Mouse (Mus musculus) hindbrain, embryonic 16.5 days (tissue): ENCODE data around the gene Aifm2. TPM values are rescaled to one million over a fixed set of nuclear protein-coding genes. Genes with fewer than 3 reads are reported as not detected.
A peak's percentile ranks its signal among the peaks of the same experiment; 100 is the strongest.

Source experiments
- ATAC-seq: fragments of 200-750 bp; cut with Nextera tagmentation; 2 replicates; pipeline ENCODE4 v1.8.0; 2017; ENCODE audit warnings: moderate TSS enrichment, moderate library complexity
- H3K27ac ChIP-seq: fragments of 300-500 bp; sonication (generic); 2 replicates; pipeline ENCODE4 v1.5.1; 2014; ENCODE audit warnings: low read depth, mild to moderate bottlenecking, control low read depth, low read length, moderate library complexity
- H3K27me3 ChIP-seq: fragments of 300-500 bp; sonication (generic); replicated peaks from 2 replicates; pipeline ENCODE4 v1.6.1; 2014; ENCODE audit warnings: low read length; ENCODE audit not compliant: control insufficient read depth, insufficient read depth
- H3K36me3 ChIP-seq: fragments of 300-500 bp; sonication (generic); 2 replicates; pipeline ENCODE4 v1.6.1; 2014; ENCODE audit warnings: mild to moderate bottlenecking, low read length, moderate library complexity, mixed read lengths; ENCODE audit not compliant: control insufficient read depth, insufficient read depth
- H3K4me1 ChIP-seq: fragments of 300-500 bp; sonication (generic); 2 replicates; pipeline ENCODE4 v1.6.1; 2014; ENCODE audit warnings: low read depth, low read length; ENCODE audit not compliant: control insufficient read depth, insufficient read depth
- H3K4me2 ChIP-seq: fragments of 300-500 bp; sonication (generic); 2 replicates; pipeline ENCODE4 v1.6.1; 2014; ENCODE audit warnings: mild to moderate bottlenecking, low read length, control low read depth, moderate library complexity
- H3K4me3 ChIP-seq: fragments of 300-500 bp; sonication (generic); 2 replicates; pipeline ENCODE4 v1.5.1; 2014; ENCODE audit warnings: mild to moderate bottlenecking, low read length, control low read depth, moderate library complexity
- H3K9ac ChIP-seq: fragments of 300-500 bp; sonication (generic); 2 replicates; pipeline ENCODE4 v1.6.1; 2014; ENCODE audit warnings: low read depth, mild to moderate bottlenecking, control low read depth, low read length, moderate library complexity
- H3K9me3 ChIP-seq: fragments of 300-500 bp; sonication (generic); 2 replicates; pipeline ENCODE4 v1.6.1; 2014; ENCODE audit warnings: mild to moderate bottlenecking, low read length, moderate library complexity; ENCODE audit not compliant: control insufficient read depth
- WGBS: fragments of 180-500 bp; shearing (Covaris S2); extraction: QIAGEN DNeasy Blood & Tissue Kit; methylation state at CpG from one replicate; pipeline ENCODE4 v1.1.7; 2014; 5-methylcytosine and 5-hydroxymethylcytosine counted together
- microRNA-seq: library from miRNA; unstranded; fragments of <30 nt; microRNA quantifications from one replicate; pipeline ENCODE4, GENCODE M21; 2017
- polyA plus RNA-seq: library from polyadenylated mRNA; unstranded; fragments of >200 nt; fragmentation: Nextera tagmentation; extraction: Ambion mirVana; gene quantifications from 2 replicates; pipeline ENCODE4 v1.2.1, GENCODE M21; 2015

Aifm2 gene
- polyA plus RNA-seq, 1 experiment from 2014 or later, result 19.2 TPM

- no peak for ATAC-seq
- WGBS, result 21% methylated on average over 8 of the region's 9 CpGs
- 0 out of 2 replicates have a peak overlapping the region, but pooled peaks have one; percentile 16 for H3K9ac ChIP-seq
- no peaks in the 10 kb centered on the region; the same call in 1 of the 2 replicates for H3K36me3 ChIP-seq
- H3K27me3 ChIP-seq, result no peaks in the 10 kb centered on the region
- no peaks in the 10 kb centered on the region for H3K9me3 ChIP-seq
- peak overlapping the region; percentile 67 for H3K4me2 ChIP-seq
- no peak overlapping the region for H3K27ac ChIP-seq
- H3K4me3 ChIP-seq, result peak overlapping the region; percentile 90
- peaks cover 18% of the 10 kb centered on the region for H3K4me1 ChIP-seq
Measured at GRCm38 (mm10) chr10:61781461-61782128, 66.5 kb downstream of the Aifm2 start.

- peak overlapping the region; percentile 90 for H3K4me3 ChIP-seq
- peak overlapping the region; percentile 99 for H3K27ac ChIP-seq
- H3K9me3 ChIP-seq, result no peaks in the 10 kb centered on the region
- H3K4me1 ChIP-seq, result peaks cover 18% of the 10 kb centered on the region
- H3K36me3 ChIP-seq, result no peaks in the 10 kb centered on the region
- under 1% methylated on average over 71 of the region's 74 CpGs for WGBS
- peak overlapping the region; percentile 67 for H3K4me2 ChIP-seq
- ATAC-seq, result peak; percentile 66
- H3K9ac ChIP-seq, result peak overlapping the region; percentile 99
- H3K27me3 ChIP-seq, result no peaks in the 10 kb centered on the region
Measured at GRCm38 (mm10) chr10:61782799-61783611, 67.9 kb downstream of the Aifm2 start.

DNA sequence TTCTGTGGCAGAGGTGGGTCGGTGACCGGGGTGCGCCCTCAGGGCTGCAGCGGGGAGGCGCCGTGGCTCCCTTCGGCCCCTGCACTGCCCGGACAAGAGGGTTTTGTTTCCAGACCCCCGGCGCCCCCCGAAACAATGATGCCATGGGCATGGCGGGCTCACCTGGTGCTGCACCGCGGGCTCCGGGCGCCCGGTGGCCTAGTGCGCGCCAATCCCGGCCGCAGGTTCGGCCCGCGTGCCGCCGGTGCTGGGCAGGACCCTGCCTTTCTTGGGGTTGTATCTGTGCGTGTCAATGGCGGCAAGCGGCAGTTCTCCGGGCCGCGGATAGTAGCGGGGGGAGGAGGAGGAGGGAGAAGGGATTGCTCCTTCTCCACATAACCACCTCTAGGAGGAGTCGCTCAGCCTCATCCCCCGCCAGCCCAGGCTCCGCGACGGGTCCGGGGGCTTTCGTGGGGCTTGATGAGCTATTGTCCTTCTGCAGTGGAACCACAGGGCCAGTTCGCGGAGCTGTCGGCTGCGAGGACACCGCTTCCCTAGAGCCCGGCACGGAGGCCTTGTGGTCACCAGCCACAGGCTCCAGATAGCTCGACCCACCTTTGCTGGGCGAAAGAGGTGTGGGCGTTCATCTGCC lies 68.7 kb downstream of the Aifm2 start, which contains the start of gene H2afy2:
TSS of gene H2afy2 (minus strand) at position 527 of the 631 bp plus-strand sequence.
- no peaks in the 10 kb centered on the region for H3K36me3 ChIP-seq
- H3K4me2 ChIP-seq, result peak within 1 kb of the TSS; percentile 67
- H3K9me3 ChIP-seq, result no peaks in the 10 kb centered on the region
- ATAC-seq, result peak; percentile 93
- H3K9ac ChIP-seq, result peak within 1 kb of the TSS; percentile 99
- H3K4me1 ChIP-seq, result peaks cover 18% of the 10 kb centered on the region
- H3K27ac ChIP-seq, result peak within 1 kb of the TSS; percentile 99
- WGBS, result under 1% methylated on average over 48 of the region's 50 CpGs
- no peaks in the 10 kb centered on the region for H3K27me3 ChIP-seq
- peak within 1 kb of the TSS; percentile 90 for H3K4me3 ChIP-seq

DNA sequence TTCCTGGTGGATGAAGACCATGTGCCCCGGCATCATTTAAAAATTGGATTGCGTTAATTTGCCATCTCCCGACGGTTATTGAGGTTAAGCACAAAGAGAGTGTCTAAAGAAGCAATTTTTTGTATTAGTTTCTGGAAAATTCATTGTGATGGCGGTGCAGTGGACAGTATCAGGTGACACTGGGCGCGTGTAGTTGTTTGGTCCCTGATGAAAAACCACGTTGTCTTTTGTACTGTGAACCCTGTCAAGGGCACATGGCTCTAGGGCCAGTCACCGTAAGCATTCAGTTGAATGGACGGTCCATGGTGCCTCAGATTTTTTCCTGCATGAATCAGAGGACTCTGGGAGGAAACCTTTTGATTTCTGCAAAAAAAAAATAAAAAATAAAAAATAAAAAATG lies 69.4 kb downstream of the Aifm2 start:
- no peaks in the 10 kb centered on the region for H3K36me3 ChIP-seq
- WGBS, result 14% methylated on average over 10 of the region's 10 CpGs
- no peak for ATAC-seq

GRCm38 (mm10) chr10:61787541-61788313 lies 72.7 kb downstream of the Aifm2 start:
- H3K9me3 ChIP-seq, result no peaks in the 10 kb centered on the region
- H3K9ac ChIP-seq, result no peak overlapping the region
- no peak overlapping the region for H3K4me3 ChIP-seq
- peaks cover 7% of the 10 kb centered on the region for H3K4me1 ChIP-seq
- no peak overlapping the region for H3K4me2 ChIP-seq
- H3K36me3 ChIP-seq, result no peaks in the 10 kb centered on the region
- H3K27ac ChIP-seq, result no peak overlapping the region
- WGBS, result 78% methylated on average over 10 of the region's 10 CpGs
- H3K27me3 ChIP-seq, result no peaks in the 10 kb centered on the region
- no peak for ATAC-seq

More for the DNA sequence above, 69.4 kb downstream of the Aifm2 start:
- H3K27me3 ChIP-seq, result no peaks in the 10 kb centered on the region
- H3K4me1 ChIP-seq, result peaks cover 18% of the 10 kb centered on the region
- H3K9me3 ChIP-seq, result no peaks in the 10 kb centered on the region
- H3K4me3 ChIP-seq, result peak overlapping the region; percentile 90
- H3K4me2 ChIP-seq, result peak overlapping the region; percentile 67
- peak overlapping the region; percentile 99 for H3K27ac ChIP-seq
- H3K9ac ChIP-seq, result peak overlapping the region; percentile 99

GRCm38 (mm10) chr10:61788499-61788898 lies 73.4 kb downstream of the Aifm2 start:
- no peak for ATAC-seq
- no peak overlapping the region for H3K4me3 ChIP-seq
- H3K9ac ChIP-seq, result no peak overlapping the region
- H3K27ac ChIP-seq, result no peak overlapping the region
- H3K9me3 ChIP-seq, result no peaks in the 10 kb centered on the region
- H3K4me2 ChIP-seq, result no peak overlapping the region
- 97% methylated on average over 5 of the region's 5 CpGs for WGBS
- H3K36me3 ChIP-seq, result no peaks in the 10 kb centered on the region
- H3K4me1 ChIP-seq, result peaks cover 7% of the 10 kb centered on the region
- H3K27me3 ChIP-seq, result no peaks in the 10 kb centered on the region

Small RNAs within 50 kb of the gene (microRNA-seq; reads per million reads assigned to microRNA genes)
- gene Mir5108, result not detected

Other genes starting within 250 kb of the Aifm2 start
- gene Lrrc20, start 239.5 kb upstream of the Aifm2 start, polyA plus RNA-seq, result 14.9 and 17.7 TPM in 2 replicates
- 0.97 and 1.5 TPM in 2 replicates for gene Npffr1, start 119.8 kb upstream of the Aifm2 start, polyA plus RNA-seq
- 207 and 226 TPM in 2 replicates for gene Ppa1, start 66.7 kb upstream of the Aifm2 start, polyA plus RNA-seq
- 204 and 210 TPM in 2 replicates for gene Sar1a, start 35.0 kb upstream of the Aifm2 start, polyA plus RNA-seq
- gene Tysnd1, start 19.7 kb upstream of the Aifm2 start, polyA plus RNA-seq, result 24.5 and 25.0 TPM in 2 replicates
- gene H2afy2, start 68.9 kb downstream of the Aifm2 start, polyA plus RNA-seq, result 237 and 252 TPM in 2 replicates